Mouse (Mus musculus) bone marrow macrophage, adult 2 months (primary cell): ENCODE results near the gene H2-Q7.
"Not testable (repeated sequence)": the region's sequence is repeated elsewhere in the genome, so short reads cannot be mapped to it uniquely, and the experiment has no call there.

ENCODE experiments used
- CTCF ChIP-seq: IDR thresholded peaks from 2 replicates; pipeline ENCODE4 v1.5.1; 2012; ENCODE audit warnings: low read depth, mild to moderate bottlenecking, low read length, moderate library complexity
- POLR2A ChIP-seq: IDR thresholded peaks from 2 replicates; pipeline ENCODE4 v1.6.1; 2012; ENCODE audit warnings: mild to moderate bottlenecking, low read depth, low read length, borderline replicate concordance

DNA sequence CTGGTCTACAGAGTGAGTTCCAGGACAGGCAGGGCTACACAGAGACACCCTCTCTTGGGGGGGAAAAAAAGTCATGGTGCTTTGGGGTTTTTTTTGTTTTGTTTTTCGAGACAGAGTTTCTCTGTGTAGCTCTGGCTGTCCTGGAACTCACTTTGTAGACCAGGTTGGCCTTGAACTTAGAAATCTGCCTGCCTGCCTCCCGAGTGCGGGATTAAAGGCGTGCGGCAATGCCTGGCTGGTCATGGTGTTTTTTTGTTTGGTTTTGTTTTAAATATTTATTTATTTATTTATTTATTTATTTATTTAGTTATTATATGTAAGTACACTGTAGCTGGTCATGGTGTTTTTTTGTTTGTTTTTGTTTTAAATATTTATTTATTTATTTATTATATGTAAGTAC, 16.6 kb upstream of the H2-Q7 start:
- not testable (repeated sequence) for TF ChIP-seq POLR2A, CTCF
